Mouse (Mus musculus) heart, embryonic 12.5 days (tissue): ENCODE measurements around the gene Sult1a1. TPM values are rescaled to one million over a fixed set of nuclear protein-coding genes. Genes with fewer than 3 reads are reported as not detected.
"Not testable (repeated sequence)": the region's sequence is repeated elsewhere in the genome, so short reads cannot be mapped to it uniquely, and the experiment has no call there.

ENCODE experiments used
- ATAC-seq: fragments of 200-750 bp; cut with Nextera tagmentation; 2 replicates; pipeline ENCODE4 v1.8.0; 2017; ENCODE audit warnings: moderate TSS enrichment, moderate library complexity; ENCODE audit not compliant: insufficient number of reproducible peaks, low FRiP score
- H3K27ac ChIP-seq: fragments of 300-500 bp; sonication (generic); 2 replicates; pipeline ENCODE4 v1.5.1; 2016; ENCODE audit warnings: mild to moderate bottlenecking, moderate library complexity; ENCODE audit not compliant: poor library complexity, severe bottlenecking
- H3K27me3 ChIP-seq: fragments of 300-500 bp; sonication (generic); replicated peaks from 2 replicates; pipeline ENCODE4 v1.6.1; 2016; ENCODE audit warnings: mild to moderate bottlenecking, moderate library complexity
- H3K36me3 ChIP-seq: fragments of 300-500 bp; sonication (generic); 2 replicates; pipeline ENCODE4 v1.6.1; 2016; ENCODE audit warnings: mild to moderate bottlenecking, moderate library complexity
- H3K4me1 ChIP-seq: fragments of 300-500 bp; sonication (generic); replicated peaks from 2 replicates; pipeline ENCODE4 v1.6.1; 2016; ENCODE audit warnings: mild to moderate bottlenecking
- H3K4me2 ChIP-seq: fragments of 300-500 bp; sonication (generic); 2 replicates; pipeline ENCODE4 v1.6.1; 2016; ENCODE audit warnings: mild to moderate bottlenecking, moderate library complexity
- H3K4me3 ChIP-seq: fragments of 300-500 bp; sonication (generic); 2 replicates; pipeline ENCODE4 v1.5.1; 2016; ENCODE audit warnings: mild to moderate bottlenecking
- H3K9ac ChIP-seq: fragments of 300-500 bp; sonication (generic); 2 replicates; pipeline ENCODE4 v1.6.1; 2016; ENCODE audit warnings: mild to moderate bottlenecking, moderate library complexity
- H3K9me3 ChIP-seq: fragments of 300-500 bp; sonication (generic); replicated peaks from 2 replicates; pipeline ENCODE4 v1.6.1; 2016; ENCODE audit warnings: mild to moderate bottlenecking, moderate library complexity
- WGBS: fragments of 180-500 bp; shearing (Covaris S2); methylation state at CpG from one replicate; pipeline ENCODE4 v1.1.7; 2016; 5-methylcytosine and 5-hydroxymethylcytosine counted together
- polyA plus RNA-seq: library from polyadenylated mRNA; unstranded; fragments of >200 nt; fragmentation: Nextera tagmentation; extraction: Ambion mirVana; gene quantifications from 2 replicates; pipeline ENCODE4 v1.2.1, GENCODE M21; 2016

Sult1a1 gene
- polyA plus RNA-seq, 1 experiment from 2014 or later, result 3.7 TPM

GRCm38 (mm10) chr7:126659771-126660170 lies 16.5 kb downstream of the Sult1a1 start:
- Histone ChIP-seq H3K36me3 (0 out of 2 replicates have a peak, but pooled peaks cover 3% of the 10 kb centered on the region), H3K4me1 (no peaks in the 10 kb centered on the region), H3K9ac (no peak overlapping the region), H3K4me2 (no peak overlapping the region), H3K9me3 (no peaks in the 10 kb centered on the region), H3K27me3 (no peaks in the 10 kb centered on the region), H3K27ac (no peak overlapping the region), H3K4me3 (no peak overlapping the region)
- ATAC-seq, result no peak
- 89% methylated on average over 3 of the region's 3 CpGs for WGBS

GRCm38 (mm10) chr7:126657522-126657921 lies 18.7 kb downstream of the Sult1a1 start:
- WGBS, result 82% methylated on average over 1 of the region's 1 CpGs

GRCm38 (mm10) chr7:126655695-126656094 lies 20.5 kb downstream of the Sult1a1 start:
- no peak overlapping the region for H3K9ac ChIP-seq
- H3K4me1 ChIP-seq, result no peaks in the 10 kb centered on the region
- 84% methylated on average over 3 of the region's 3 CpGs for WGBS
- no peak overlapping the region for H3K4me2 ChIP-seq
- H3K27ac ChIP-seq, result no peak overlapping the region
- no peak for ATAC-seq
- no peak overlapping the region for H3K4me3 ChIP-seq
- no peaks in the 10 kb centered on the region for H3K27me3 ChIP-seq
- no peaks in the 10 kb centered on the region for H3K36me3 ChIP-seq
- no peaks in the 10 kb centered on the region for H3K9me3 ChIP-seq

More at GRCm38 (mm10) chr7:126657522-126657921, 18.7 kb downstream of the Sult1a1 start:
- H3K27ac ChIP-seq, result no peak overlapping the region
- H3K4me3 ChIP-seq, result no peak overlapping the region
- no peaks in the 10 kb centered on the region for H3K4me1 ChIP-seq
- H3K36me3 ChIP-seq, result 0 out of 2 replicates have a peak, but pooled peaks cover 2% of the 10 kb centered on the region
- no peak overlapping the region for H3K4me2 ChIP-seq
- H3K27me3 ChIP-seq, result no peaks in the 10 kb centered on the region
- H3K9ac ChIP-seq, result no peak overlapping the region
- ATAC-seq, result no peak
- H3K9me3 ChIP-seq, result no peaks in the 10 kb centered on the region

GRCm38 (mm10) chr7:126653991-126654390 lies 22.2 kb downstream of the Sult1a1 start:
- Histone ChIP-seq H3K36me3 (no peaks in the 10 kb centered on the region), H3K9me3 (no peaks in the 10 kb centered on the region), H3K27ac (no peak overlapping the region), H3K4me3 (no peak overlapping the region), H3K9ac (no peak overlapping the region), H3K4me2 (no peak overlapping the region), H3K4me1 (peaks cover 9% of the 10 kb centered on the region), H3K27me3 (no peaks in the 10 kb centered on the region)
- 79% methylated on average over 2 of the region's 2 CpGs for WGBS
- no peak for ATAC-seq

- ATAC-seq, result no peak
Observed at GRCm38 (mm10) chr7:126650852-126651251, 25.4 kb downstream of the Sult1a1 start.

GRCm38 (mm10) chr7:126649231-126650051 lies 26.8 kb downstream of the Sult1a1 start, which contains the start of gene Sgf29:
Gene Sgf29 (plus strand): TSS chr7:126649309.
- Histone ChIP-seq H3K4me1 (peaks cover 12% of the 10 kb centered on the region), H3K9me3 (no peaks in the 10 kb centered on the region), H3K4me3 (peak within 1 kb of the TSS; percentile 64), H3K9ac (peak within 1 kb of the TSS; percentile 80), H3K36me3 (no peaks in the 10 kb centered on the region), H3K4me2 (peak within 1 kb of the TSS; percentile 85), H3K27me3 (no peaks in the 10 kb centered on the region), H3K27ac (peak within 1 kb of the TSS; percentile 91)
- peak; percentile 98 for ATAC-seq
- 1% methylated on average over 57 of the region's 57 CpGs for WGBS

More at GRCm38 (mm10) chr7:126650852-126651251, 25.4 kb downstream of the Sult1a1 start:
- Histone ChIP-seq H3K9me3 (no peaks in the 10 kb centered on the region), H3K4me1 (peaks cover 12% of the 10 kb centered on the region), H3K4me3 (no peak overlapping the region), H3K27me3 (no peaks in the 10 kb centered on the region), H3K4me2 (no peak overlapping the region), H3K36me3 (no peaks in the 10 kb centered on the region), H3K9ac (no peak overlapping the region), H3K27ac (no peak overlapping the region)
- 27% methylated on average over 2 of the region's 2 CpGs for WGBS

GRCm38 (mm10) chr7:126648486-126648885 lies 27.7 kb downstream of the Sult1a1 start:
- 77% methylated on average over 4 of the region's 4 CpGs for WGBS
- peak overlapping the region; percentile 64; the same call in 1 of the 2 replicates for H3K4me3 ChIP-seq
- peaks cover 12% of the 10 kb centered on the region for H3K4me1 ChIP-seq
- ATAC-seq, result no peak
- H3K9me3 ChIP-seq, result no peaks in the 10 kb centered on the region
- H3K9ac ChIP-seq, result no peak overlapping the region
- H3K27me3 ChIP-seq, result no peaks in the 10 kb centered on the region
- H3K36me3 ChIP-seq, result no peaks in the 10 kb centered on the region
- no peak overlapping the region for H3K27ac ChIP-seq
- peak overlapping the region; percentile 85 for H3K4me2 ChIP-seq

GRCm38 (mm10) chr7:126645708-126646107 lies 30.5 kb downstream of the Sult1a1 start:
- Histone ChIP-seq H3K4me1 (peaks cover 12% of the 10 kb centered on the region), H3K36me3 (no peaks in the 10 kb centered on the region), H3K4me2 (no peak overlapping the region), H3K9ac (no peak overlapping the region), H3K27me3 (no peaks in the 10 kb centered on the region), H3K4me3 (no peak overlapping the region), H3K9me3 (no peaks in the 10 kb centered on the region), H3K27ac (no peak overlapping the region)
- WGBS, result 54% methylated on average over 5 of the region's 5 CpGs
- ATAC-seq, result no peak

GRCm38 (mm10) chr7:126644914-126645313 lies 31.3 kb downstream of the Sult1a1 start:
- no peak overlapping the region for H3K9ac ChIP-seq
- no peak for ATAC-seq
- no peak overlapping the region for H3K4me2 ChIP-seq
- no peaks in the 10 kb centered on the region for H3K9me3 ChIP-seq
- H3K27ac ChIP-seq, result no peak overlapping the region
- H3K36me3 ChIP-seq, result no peaks in the 10 kb centered on the region
- H3K27me3 ChIP-seq, result no peaks in the 10 kb centered on the region
- no peak overlapping the region for H3K4me3 ChIP-seq
- H3K4me1 ChIP-seq, result peaks cover 5% of the 10 kb centered on the region; the same call in 1 of the 2 replicates

- no peaks in the 10 kb centered on the region for H3K9me3 ChIP-seq
- ATAC-seq, result no peak
- no peak overlapping the region for H3K4me3 ChIP-seq
- H3K4me2 ChIP-seq, result no peak overlapping the region
- 0 out of 2 replicates have a peak, but pooled peaks cover 3% of the 10 kb centered on the region for H3K4me1 ChIP-seq
- no peaks in the 10 kb centered on the region for H3K36me3 ChIP-seq
- H3K27me3 ChIP-seq, result 0 out of 2 replicates have a peak, but pooled peaks cover 3% of the 10 kb centered on the region
- H3K27ac ChIP-seq, result no peak overlapping the region
- WGBS, result 68% methylated on average over 3 of the region's 3 CpGs
- no peak overlapping the region for H3K9ac ChIP-seq
Observed at GRCm38 (mm10) chr7:126644345-126644744, 31.9 kb downstream of the Sult1a1 start.

- ATAC-seq, H3K4me3 ChIP-seq, H3K36me3 ChIP-seq, H3K27me3 ChIP-seq, H3K4me2 ChIP-seq, H3K9ac ChIP-seq, H3K4me1 ChIP-seq, H3K27ac ChIP-seq, H3K9me3 ChIP-seq: not testable (repeated sequence)
- 67% methylated on average over 3 of the region's 3 CpGs for WGBS
Observed at GRCm38 (mm10) chr7:126643244-126643617, 33.0 kb downstream of the Sult1a1 start.
